Mouse (Mus musculus) urinary bladder, adult 18-20 months (tissue): ENCODE data around the gene Scarb2.
"Not testable (repeated sequence)": the region's sequence is repeated elsewhere in the genome, so short reads cannot be mapped to it uniquely, and the experiment has no call there.

Experiments
- DNase-seq, 2 experiments: peaks; one replicate each; pipeline ENCODE4 v3.0.0; 2022; ENCODE audit warnings: low spot score in 2 of 2, mixed read lengths in 2 of 2

The Scarb2 gene

GRCm38 (mm10) chr5:92506733-92507132 lies at the start of gene Scarb2:
Gene Scarb2 (minus strand): TSS chr5:92506833.
- DNase-seq = no peak

- no peak for DNase-seq
These were observed 49.3 kb upstream of the Scarb2 start for GRCm38 (mm10) chr5:92555905-92556304.

GRCm38 (mm10) chr5:92554891-92555511 lies 48.4 kb upstream of the Scarb2 start, which contains the start of gene Fam47e:
Gene Fam47e (plus strand): TSS chr5:92555069.
- peak; percentile 41 to 54 for DNase-seq

- no peak for DNase-seq
These were observed 47.8 kb upstream of the Scarb2 start for GRCm38 (mm10) chr5:92554443-92554842.

GRCm38 (mm10) chr5:92553939-92554338 lies 47.3 kb upstream of the Scarb2 start:
- DNase-seq = no peak

GRCm38 (mm10) chr5:92552611-92553010 lies 46.0 kb upstream of the Scarb2 start:
- no peak for DNase-seq

GRCm38 (mm10) chr5:92539698-92540097 lies 33.1 kb upstream of the Scarb2 start:
- DNase-seq = no peak

GRCm38 (mm10) chr5:92524821-92525258 lies 18.2 kb upstream of the Scarb2 start:
- no peak for DNase-seq

- not testable (repeated sequence) for DNase-seq
These were observed 14.5 kb upstream of the Scarb2 start for GRCm38 (mm10) chr5:92521131-92521530.

GRCm38 (mm10) chr5:92512066-92512465 lies 5.4 kb upstream of the Scarb2 start:
- no peak for DNase-seq

GRCm38 (mm10) chr5:92511256-92511655 lies 4.6 kb upstream of the Scarb2 start:
- DNase-seq = no peak

- DNase-seq = no peak
These were observed 2.2 kb upstream of the Scarb2 start for GRCm38 (mm10) chr5:92508853-92509252.

- no peak for DNase-seq
These were observed 318 bp downstream of the Scarb2 start for GRCm38 (mm10) chr5:92506301-92506729.

- DNase-seq = peak; percentile 86 to 94
These were observed 1.2 kb downstream of the Scarb2 start for GRCm38 (mm10) chr5:92505402-92505865.

- peak in 1 of 2 experiments; percentile 62 for DNase-seq
These were observed 1.8 kb downstream of the Scarb2 start for GRCm38 (mm10) chr5:92504676-92505400.

GRCm38 (mm10) chr5:92503856-92504618 lies 2.6 kb downstream of the Scarb2 start:
- DNase-seq = no peak

- no peak for DNase-seq
These were observed 3.2 kb downstream of the Scarb2 start for GRCm38 (mm10) chr5:92503356-92503847.

- DNase-seq = no peak
These were observed 7.3 kb downstream of the Scarb2 start for GRCm38 (mm10) chr5:92499378-92499777.

GRCm38 (mm10) chr5:92498661-92499060 lies 8.0 kb downstream of the Scarb2 start:
- DNase-seq = peak in 1 of 2 experiments; percentile 27

- DNase-seq = no peak
These were observed 8.4 kb downstream of the Scarb2 start for GRCm38 (mm10) chr5:92498225-92498624.

GRCm38 (mm10) chr5:92495771-92496409 lies 10.7 kb downstream of the Scarb2 start:
- peak in 1 of 2 experiments; percentile 70 for DNase-seq
